Mouse (Mus musculus) G1E (cell line): ENCODE results near the gene Fbn1.

Experiments
- CTCF ChIP-seq: IDR thresholded peaks from 2 replicates; pipeline ENCODE4 v1.5.1; 2012; ENCODE audit warnings: low read depth, low read length, inconsistent platforms, mixed read lengths
- TAL1 ChIP-seq: conservative IDR thresholded peaks from 2 replicates; pipeline ENCODE4 v1.6.1; 2012; ENCODE audit warnings: low read depth, low read length, inconsistent platforms, mixed read lengths

- TF ChIP-seq CTCF (no peak), TAL1 (no peak)
These were observed 78.9 kb downstream of the Fbn1 start for GRCm38 (mm10) chr2:125428811-125429438.
